Mouse (Mus musculus): Measurements from ENCODE around the gene Cmtm8. TPM values are rescaled to one million over a fixed set of nuclear protein-coding genes. Genes with fewer than 3 reads are reported as not detected.

The Cmtm8 gene
- 13.7 and 16.8 TPM in 2 replicates for polyA plus RNA-seq (2012; rRNA removed)

DNA sequence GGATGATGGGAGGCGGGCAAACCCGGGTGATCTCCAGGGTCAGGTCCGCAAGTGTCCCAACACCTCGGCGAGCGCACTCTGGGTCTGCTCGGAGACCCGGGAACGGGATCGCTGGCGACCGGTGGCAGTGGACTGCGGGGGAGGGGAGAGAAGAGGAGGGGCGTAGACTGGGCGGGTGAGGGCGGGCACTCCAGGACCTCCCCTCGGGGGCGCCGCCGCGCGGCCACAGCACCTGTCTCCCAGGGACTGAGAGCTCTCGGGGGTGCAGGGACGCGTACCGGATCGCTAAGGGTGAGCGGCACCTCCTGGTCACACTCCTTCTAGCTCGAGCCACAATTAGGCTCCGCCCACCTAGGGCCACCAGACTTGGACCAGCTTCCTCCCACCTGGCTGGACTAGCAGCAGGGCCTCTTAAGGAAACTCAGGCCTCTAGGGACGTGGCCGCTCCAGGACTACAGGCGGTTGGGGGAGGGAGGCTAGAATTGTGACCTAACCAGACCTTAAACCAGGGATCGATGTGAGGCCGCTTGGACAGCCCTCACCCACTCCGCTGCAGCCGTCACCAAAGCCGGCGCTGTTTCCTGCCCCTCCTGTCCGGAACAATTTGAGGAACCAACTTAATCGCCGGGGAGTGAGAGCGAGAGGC, at the start of gene Cmtm8:
Gene Cmtm8, minus strand, starts transcription at position 140 of the 646 bp plus-strand sequence.

DNA sequence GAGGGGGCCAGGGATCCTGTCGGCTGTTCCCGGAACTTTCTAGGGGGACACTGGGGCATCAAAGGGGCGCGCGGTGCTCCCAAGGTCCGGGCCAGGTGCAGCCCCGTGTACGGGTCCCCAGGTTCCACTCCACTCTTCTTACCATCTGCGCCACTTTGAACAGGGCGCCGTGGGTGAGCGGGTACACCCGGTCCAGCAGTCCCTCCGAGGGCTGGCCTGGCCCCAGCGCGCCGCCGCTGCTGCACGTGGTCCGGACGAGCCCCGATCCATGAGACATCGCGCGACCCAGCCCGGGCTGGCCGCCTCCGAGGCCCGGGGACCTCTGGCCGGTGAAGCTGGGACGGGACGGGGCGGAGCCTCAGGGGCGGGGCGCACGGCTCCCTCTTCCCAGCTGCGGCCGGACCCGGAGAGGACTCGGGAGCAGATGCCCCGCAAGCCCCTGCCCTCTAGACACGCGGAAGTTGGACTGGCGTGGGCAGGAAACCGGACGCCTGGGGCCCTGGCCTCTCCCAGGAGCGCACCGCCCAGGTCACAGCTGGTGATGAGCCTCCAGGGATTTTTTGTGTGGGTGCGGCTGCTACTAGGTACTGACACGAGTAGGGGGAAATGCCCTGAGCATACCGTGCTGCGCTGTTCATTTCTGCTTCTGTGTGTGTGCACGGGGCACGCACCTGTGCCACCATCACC, 62.3 kb downstream of the Cmtm8 start, which contains the start of gene Cmtm7:
Gene Cmtm7, minus strand, starts transcription at position 331 of the 687 bp plus-strand sequence.

Other genes starting within 250 kb of the Cmtm8 start
- 21.4 and 23.2 TPM in 2 replicates for gene Cnot10, start 204.0 kb downstream of the Cmtm8 start, polyA plus RNA-seq (2012; rRNA removed)
- gene Dync1li1, start 155.4 kb downstream of the Cmtm8 start, polyA plus RNA-seq (2012; rRNA removed), result 9.8 and 11.8 TPM in 2 replicates
- gene Cmtm6, start 113.0 kb downstream of the Cmtm8 start, polyA plus RNA-seq (2012; rRNA removed), result 10.3 and 12.5 TPM in 2 replicates
- gene Cmtm7, start 62.3 kb downstream of the Cmtm8 start, polyA plus RNA-seq (2012; rRNA removed), result 30.2 and 38.2 TPM in 2 replicates
- 4.3 and 5.1 TPM in 2 replicates for gene Gpd1l, start 89.8 kb upstream of the Cmtm8 start, polyA plus RNA-seq (2012; rRNA removed)
- gene Osbpl10, start 134.4 kb upstream of the Cmtm8 start, polyA plus RNA-seq (2012; rRNA removed), result 0.19 and 0.28 TPM in 2 replicates
- gene Rps27rt, start 138.6 kb upstream of the Cmtm8 start, polyA plus RNA-seq (2012; rRNA removed), result 35.8 and 41.1 TPM in 2 replicates